Mouse (Mus musculus) frontal cortex, adult (tissue): ENCODE data around the gene Serbp1.

Experiments used
- ATAC-seq: cut with Nextera tagmentation; 2 replicates; pipeline ENCODE4 v1.9.2; 2017; ENCODE audit warnings: mild to moderate bottlenecking, moderate library complexity, mixed read lengths; ENCODE audit not compliant: low TSS enrichment

The Serbp1 gene

DNA sequence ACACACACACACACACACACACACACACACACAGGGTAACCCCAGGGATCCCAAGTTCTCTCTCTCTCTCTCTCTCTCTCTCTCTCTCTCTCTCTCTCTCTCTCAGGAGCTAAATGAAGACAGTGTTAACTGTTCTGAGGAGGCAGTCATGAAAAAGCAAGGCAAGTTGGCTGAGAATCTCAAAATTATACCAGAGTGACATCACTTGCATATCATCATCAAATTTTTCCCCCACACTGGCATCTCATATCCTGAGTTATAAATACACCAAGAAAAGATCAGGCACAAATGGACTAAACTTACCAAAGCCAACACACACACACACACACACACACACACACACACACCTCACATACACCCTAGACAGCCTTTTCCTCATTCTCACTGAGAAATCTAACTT, 7.0 kb upstream of the Serbp1 start:
- ATAC-seq, result peak; percentile 74

DNA sequence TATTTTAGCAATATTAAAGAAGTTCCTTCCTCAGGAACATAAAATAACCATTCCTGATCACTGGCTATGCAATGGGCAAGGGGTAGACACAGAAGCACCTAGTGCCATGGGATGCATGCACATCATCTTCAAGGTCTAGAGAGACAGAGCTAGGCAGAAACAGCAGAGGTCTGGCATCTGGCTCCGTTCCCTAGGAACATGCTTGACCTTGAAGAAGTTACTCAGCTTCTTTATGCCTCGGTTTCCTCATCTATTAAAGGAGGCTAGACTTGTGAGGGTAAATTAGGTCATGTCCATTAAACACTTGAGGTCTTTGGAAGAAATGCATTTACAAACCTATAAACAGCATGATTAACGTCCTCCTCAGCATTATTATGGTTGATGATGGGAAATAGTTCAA, 2.3 kb upstream of the Serbp1 start:
- ATAC-seq, result no peak

DNA sequence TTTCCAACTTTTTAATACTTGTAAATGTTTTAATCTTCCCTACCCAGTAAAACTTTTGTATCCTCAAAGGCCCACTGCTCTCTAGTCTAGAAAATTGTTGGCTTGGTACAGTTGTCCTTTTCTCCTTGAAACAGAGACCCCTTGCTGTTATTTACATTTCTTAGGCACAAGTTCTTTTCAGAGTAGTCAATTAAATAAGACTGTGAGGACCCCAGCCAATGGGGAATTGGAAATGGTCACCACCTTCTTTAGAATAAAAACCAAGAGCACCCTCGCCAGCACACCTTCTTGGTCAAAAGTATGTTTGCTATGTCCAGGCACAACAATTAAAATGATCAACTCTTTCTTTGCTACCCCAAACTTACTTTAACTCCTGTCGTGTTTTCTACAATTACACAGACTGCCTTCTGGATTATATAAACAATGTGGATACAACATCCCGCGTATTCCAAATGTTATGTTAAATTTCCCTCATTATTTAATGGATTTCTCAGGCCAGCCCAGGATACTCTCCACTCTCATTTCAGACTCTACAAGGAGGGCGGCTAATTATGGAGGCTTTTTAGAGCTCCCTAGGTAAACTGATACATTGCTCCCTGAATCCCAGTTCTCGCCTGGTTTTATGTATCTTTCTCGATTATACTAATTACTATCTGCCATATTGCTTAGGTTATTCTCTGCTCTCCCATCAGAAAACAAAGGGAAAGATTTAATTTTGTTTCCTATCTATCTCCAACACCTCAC, 1.3 kb upstream of the Serbp1 start:
- ATAC-seq, result no peak

DNA sequence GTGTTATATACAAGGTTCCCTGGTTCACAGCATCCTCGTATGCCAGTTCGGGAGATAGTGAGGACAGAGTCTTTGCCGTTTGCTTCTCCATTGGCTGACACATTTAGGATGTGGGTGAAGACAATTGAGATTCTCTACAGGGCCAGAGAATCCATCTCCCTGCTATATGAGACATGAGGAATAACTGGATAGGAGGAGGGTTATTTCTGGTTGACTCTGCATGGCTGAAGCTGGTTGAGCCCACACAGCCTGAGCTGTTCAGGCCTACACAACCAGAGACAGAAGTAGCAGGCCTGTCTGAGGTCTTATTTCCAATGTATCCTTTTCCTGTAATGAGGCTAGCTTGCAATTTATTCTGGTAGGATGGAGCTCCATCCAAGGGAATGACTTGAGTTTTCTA, 3.3 kb downstream of the Serbp1 start:
- peak; percentile 96 for ATAC-seq

DNA sequence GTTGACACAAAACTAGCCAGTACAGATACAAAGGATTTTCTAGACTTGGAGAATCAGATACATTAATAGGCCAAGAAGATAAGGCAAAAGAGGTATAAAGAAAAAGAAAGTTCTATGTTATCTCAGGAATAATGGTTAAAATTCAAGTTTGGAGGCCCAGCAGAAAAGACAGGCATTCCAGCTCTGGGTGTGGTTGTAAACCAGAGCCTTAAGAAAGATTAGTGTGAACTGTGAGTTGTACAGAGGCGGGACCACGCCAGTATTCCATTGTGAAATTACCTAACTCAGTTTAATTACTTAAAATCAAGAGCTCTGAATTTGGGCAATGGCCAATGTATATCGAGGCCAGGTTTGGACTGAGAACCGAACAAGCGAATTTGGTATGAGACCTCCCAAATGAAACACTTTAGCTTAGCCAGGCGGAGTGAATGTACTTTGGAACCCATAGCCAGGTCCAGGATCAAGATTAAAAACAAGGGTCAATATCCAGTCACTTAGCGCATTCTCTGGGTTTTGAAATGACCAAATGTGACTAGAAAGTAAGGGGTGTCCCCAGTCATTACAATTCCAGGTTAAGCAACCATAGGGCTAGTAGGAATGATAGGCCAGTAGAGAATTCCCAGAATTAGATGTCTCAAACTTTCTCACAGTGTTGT, 5.9 kb downstream of the Serbp1 start:
- ATAC-seq, result no peak

DNA sequence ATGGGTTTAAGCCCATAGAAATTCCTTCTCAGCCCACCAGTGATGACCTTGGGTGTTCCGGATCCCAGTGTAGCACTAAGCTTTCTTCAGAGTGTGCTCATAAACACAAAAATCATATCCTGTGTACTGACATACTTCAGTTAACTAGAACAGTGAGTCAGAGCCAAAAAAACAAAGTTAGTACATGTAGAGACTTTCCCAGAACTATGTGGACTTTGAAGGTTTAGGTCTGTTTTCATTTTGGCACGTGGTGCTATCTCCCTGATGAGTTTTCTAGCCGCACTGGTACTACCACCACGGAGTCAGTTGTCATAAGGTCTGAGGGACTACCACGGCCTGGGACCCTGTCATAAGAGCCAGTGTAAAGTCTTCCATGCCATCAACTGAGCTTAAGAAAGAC, 6.5 kb downstream of the Serbp1 start:
- no peak for ATAC-seq

DNA sequence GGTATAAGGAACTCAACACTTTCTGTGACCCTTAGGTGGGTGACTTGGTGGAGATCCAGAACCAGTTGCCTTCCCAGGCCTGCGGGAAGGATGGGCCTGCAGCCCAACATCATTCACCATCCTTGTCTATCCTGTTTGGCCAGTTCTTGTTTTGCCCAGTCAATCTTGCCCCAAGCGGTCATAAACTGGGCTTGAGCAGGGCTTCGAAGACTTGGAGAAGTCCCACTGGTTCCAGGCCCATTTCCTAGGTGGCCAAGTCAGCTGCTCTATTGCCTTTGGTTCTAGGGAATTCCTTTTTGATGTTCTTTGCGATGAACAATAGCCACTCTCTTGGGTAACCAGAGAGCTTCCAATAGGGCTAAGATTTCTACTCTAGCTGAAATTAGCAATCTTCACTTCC, 13.1 kb downstream of the Serbp1 start:
- no peak for ATAC-seq

DNA sequence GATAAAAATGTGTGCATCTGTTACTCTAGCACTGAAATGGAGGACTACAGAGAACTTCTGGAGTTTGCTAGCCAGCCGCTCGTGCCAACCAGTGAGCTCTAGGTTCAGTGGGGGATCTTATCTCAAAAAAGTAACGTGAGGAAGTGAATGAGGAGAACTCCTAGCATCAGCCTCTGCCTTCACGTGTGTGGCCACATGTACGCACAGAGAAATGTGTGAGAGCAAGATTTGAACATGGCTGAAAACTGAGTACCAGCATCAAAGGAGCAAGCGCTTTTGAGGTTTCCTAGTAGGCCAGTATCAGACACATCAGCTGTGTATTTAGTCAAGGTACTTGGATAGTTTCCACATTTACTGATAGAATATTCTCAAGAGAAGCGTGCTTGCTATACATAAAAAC, 27.0 kb downstream of the Serbp1 start:
- no peak for ATAC-seq

DNA sequence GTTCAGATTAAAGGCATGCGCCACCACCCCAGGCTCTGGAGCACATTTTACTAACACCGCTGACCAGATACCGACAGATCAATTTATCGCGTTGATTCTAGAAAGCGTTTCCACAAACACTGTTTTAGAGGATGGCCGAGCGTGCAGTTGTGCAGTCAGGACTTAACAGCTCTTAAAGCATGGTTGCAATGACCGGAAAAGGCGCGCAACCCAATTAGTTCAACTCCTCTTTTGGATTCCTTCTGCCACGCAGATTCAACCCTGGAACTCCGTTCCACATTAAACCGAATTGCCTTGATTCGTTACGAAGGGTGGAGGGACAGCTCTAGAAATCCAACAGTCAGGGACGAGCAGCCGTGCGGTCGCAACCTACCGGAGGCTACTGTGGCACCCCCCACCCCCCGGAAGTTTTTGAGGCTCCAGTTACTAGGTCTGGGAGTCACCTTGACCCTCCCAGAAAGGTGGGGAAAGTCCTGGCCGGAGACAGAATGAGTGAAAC, 28.2 kb downstream of the Serbp1 start:
- peak; percentile 66 for ATAC-seq

DNA sequence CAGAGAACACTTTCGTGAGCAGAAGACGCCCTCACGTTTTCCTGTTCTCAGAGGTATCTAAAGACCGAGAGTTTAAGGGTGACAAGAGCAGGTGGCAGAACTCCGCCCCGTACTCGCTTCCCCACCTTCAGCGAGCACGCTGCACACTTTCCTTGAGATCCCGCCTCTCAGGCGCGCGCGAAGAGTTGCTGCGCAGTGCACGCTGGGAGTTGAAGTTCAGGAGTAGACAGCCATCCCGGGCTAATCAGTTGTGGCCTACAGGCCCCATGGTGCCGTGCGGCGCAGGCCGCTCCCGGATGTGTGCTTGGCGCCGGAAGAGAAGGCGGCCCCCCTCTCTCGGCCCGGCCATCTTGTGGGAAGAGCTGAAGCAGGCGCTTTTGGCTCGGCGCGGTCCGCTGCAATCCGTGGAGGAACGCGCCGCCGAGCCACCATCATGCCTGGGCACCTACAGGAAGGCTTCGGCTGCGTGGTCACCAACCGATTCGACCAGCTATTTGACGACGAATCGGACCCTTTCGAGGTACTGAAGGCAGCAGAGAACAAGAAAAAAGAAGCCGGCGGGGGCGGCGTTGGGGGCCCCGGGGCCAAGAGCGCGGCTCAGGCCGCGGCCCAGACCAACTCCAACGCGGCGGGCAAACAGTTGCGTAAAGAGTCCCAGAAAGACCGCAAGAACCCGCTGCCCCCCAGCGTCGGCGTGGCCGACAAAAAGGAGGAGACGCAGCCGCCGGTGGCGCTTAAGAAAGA, 28.9 kb downstream of the Serbp1 start:
- peak; percentile 94 for ATAC-seq

DNA sequence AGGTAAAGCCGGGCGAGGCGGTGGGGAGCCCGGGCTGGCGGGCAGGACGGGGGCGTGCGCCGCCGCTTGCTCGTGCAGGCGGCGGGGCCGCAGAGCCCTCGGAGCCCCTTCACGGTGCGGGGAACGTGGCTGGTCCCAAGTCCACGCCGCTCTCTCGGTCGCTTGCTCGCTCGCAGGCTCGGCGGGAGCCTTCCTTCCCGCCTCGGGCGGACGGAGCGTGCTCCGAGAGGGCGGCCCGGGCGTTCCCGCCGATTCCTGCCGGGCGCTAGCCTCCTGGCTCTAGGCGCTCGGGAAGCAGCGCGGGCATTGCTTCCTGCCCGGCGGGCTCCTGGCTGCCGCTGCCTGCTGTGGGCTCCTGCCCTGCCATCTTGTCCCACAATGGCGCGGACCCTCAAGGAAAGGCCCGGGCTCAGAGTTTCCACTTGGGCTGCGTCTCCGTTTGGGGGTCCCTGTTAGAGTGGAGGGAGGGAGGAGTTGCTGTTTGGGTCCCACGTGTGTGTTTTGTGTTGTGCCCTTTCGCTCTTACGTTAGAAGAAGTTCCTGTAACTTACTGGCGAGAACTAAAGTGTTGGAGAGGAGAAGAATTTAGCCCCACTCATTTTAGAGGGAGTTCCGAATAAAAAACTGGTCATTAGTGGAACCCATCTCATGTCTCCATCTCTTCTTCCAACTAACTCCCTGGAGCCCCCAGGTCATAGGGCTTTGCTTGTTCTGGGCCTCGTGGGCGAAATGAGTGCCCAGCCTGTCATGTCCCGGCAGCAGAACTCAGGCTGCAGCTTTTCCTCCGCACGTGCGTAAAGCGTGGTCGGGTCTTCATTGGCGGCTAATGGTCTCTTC, 29.6 kb downstream of the Serbp1 start:
- peak; percentile 45 for ATAC-seq

DNA sequence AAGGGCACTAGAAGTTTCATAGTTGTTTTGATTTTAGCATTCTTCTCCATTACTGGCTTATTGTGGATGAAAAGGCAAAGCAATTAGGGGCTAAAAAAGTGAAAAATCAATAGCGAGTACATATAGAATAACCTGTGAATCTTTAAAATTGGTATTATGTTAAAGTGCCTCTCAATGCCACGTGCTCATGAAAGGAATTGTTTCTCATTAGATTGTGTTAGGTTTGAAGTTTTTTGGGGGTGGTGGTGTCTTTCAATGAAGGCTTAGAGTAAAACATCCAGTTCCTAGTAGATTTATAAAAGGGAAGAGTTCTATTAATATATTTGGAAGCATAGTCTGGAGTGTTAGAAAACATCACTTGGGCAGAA, 30.3 kb downstream of the Serbp1 start:
- ATAC-seq, result no peak

DNA sequence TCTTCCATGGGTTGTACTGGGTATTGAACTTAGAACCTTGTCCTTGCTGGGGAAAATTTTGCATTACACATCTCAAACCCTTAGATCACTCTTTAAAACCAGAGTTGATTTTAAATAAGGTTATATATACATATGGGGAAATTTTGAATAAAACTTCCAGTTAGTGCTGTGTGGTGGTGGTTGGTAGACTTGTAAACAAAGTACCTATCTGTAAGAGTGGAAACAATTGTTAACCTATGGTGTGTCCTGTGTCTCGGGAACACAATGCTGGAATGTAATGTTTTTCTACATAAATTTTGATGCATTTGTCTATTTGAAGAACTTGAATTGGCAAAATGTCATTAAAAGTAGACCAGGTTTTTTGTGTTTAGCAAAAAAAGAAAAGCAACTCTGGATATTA, 31.0 kb downstream of the Serbp1 start:
- no peak for ATAC-seq

DNA sequence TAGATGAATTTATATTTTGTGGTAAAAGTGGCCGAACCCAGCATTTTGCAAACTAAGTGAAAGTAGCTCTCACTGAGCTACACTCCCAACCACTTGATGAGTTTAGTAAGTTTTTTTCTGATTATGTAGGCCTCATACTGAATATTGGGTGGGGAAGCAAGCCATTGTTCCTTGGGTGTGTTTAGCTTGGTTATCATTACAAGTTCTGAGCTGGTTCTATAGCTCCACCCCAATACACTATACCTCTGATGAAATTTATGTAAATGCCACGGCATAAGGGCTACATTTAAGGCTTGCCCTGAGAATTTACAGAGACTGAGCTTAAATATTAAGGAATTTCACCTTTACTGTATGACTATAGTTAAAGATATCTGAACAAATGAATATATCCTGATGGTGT, 31.5 kb downstream of the Serbp1 start:
- no peak for ATAC-seq

DNA sequence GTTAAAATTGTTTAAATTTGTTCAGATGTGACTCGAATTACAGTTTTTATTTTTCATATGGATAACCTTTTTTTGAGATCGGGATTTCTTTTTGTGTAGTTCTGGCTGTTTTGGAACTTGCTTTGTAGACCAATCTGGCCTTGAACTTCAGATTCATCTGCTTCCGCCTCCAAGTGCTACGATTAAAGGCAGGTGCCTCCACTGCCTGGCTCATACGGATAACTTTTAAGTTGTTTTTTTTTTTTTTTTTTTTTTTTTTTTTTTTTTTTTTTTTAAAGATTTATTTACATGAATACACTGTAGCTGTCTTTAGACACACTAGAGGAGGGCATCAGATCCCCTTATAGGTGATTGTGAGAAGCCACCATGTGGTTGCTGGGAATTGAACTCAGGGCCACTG, 40.0 kb downstream of the Serbp1 start:
- no peak for ATAC-seq

DNA sequence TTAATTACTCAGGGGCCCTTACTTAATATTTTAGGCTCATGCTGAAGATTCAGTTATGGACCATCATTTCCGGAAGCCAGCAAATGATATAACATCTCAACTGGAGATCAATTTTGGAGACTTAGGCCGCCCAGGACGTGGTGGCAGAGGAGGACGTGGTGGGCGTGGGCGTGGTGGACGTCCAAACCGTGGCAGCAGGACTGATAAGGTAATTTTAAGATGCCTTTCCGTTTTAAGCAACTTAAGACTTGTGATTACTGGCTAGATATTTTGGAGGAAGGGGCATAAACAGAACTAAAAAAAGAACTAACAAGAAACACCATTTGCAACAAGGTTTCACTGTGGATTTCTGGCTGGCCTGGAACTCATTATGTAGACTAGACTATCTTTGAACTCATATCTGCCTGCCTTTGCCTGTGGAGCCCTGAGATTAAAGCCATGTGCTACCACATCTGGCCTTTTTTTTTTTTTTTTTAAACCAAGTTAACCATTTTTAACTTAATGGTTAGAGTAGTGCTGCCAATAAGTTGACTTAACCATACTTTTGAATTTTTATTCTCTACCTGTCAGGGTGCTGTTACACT, 43.7 kb downstream of the Serbp1 start:
- no peak for ATAC-seq

DNA sequence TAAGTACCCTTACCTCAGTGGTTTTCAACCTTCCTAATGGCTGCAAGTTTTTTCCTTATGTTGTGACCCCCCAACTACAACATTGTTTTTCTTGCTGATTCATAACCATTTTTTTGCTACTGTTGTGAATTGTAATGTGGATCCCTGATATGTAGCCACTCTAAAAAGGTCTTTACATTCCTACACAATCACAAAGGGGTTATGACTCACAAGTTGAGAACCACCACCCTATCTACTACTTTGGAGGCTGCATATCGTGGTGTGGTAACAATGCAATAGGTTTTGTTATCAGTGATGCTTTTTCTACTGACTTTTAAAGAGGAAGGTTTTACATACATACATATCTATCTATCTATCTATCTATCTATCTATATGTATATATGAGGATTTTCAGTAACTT, 44.9 kb downstream of the Serbp1 start:
- ATAC-seq, result no peak

DNA sequence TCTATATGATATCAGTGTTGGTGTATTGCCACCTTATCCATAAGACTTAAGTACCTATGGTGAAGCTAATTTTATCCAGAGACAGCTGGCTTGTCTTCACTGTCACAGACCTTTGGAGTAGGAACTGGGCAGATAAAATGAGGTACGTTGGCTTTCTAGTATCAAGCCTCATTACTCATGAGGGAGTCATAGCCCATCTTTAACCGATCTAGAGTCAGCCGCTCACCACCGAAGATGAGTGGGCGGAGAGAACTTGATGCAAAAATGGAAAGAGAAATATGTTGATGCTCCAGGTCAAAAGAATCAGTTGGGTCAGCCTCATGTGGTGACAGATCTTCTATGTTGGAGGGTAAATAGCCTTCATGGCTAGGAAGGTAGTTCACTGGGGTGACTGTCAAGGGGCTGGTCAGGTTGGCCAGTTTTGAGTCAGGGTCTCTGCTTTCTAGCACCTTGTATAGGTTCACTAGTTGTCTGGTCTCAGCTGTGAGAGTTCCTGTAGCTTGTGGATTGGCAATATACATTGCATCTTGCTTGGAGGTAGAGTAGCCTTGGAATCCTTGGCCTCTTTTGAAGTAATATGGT, 54.2 kb downstream of the Serbp1 start:
- ATAC-seq, result 0 out of 2 replicates have a peak, but pooled peaks have one; percentile 43

DNA sequence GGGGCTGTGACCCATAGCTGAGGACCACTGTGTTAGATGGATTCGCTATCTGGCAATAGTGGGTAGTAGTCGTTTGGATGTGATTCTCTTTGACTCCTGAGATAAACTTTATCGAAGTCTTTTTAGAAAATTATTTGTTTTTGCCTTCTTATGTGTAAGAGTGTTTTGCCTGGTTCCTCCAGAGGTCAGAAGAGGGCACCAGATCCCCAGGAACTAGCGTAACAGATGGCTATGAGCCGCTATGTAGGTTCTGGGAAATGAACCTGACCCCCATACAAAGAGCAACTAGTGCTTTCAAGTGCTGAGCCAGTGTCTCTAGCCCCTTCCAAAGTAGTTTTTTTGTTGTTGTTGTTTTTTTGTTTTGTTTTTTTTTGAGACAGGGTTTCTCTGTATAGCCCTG, 58.1 kb downstream of the Serbp1 start:
- no peak for ATAC-seq

DNA sequence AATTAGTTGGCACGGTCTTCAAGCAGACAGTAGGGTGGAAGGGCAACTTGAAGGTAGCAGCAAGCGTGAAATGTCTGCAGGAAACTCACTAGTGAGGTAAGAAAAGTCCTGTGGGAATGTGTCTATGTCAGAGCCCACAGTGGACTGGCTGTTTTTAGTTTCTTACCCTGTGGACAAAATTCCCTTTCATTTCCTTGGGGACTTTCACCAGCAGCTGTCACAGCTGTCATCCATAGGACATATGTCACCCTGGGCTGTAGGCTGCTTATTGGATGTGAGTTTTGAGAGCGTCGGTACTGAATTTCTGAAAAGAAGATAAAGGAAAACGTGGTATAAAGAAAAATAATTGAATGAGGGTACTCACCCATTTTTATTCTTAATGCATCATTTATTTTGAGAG, 60.8 kb downstream of the Serbp1 start:
- ATAC-seq, result no peak

DNA sequence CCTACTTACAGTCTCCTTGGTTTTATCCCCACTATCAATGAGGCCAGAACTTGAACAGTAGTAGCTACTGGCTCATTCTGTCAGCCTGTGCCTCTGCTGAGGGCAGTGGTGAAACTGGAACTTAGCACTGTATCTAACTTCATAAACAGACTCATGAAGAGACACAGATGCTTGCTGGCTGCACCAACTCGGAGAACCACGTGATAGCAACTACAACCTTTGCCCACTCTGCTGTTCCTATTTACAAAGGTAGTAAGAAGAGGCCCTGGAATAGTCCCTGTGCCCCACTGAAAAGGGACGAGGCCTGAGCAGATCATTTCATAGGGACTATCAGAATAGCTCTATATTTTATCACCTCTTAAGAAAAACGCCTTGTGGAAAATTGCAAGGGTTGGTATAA, 62.3 kb downstream of the Serbp1 start:
- ATAC-seq, result peak; percentile 36
